Mouse (Mus musculus): Measurements from ENCODE around the gene Gm21976.

Gm21976 gene

GRCm38 (mm10) chr13:98279686-98280085 is at the start of gene Gm21976:
TSS of gene Gm21976 (plus strand) at chr13:98279887.
- DNase-seq (ENCODE audit: low read depth, low spot score), result no peak

GRCm38 (mm10) chr13:98230511-98230910 is 49.2 kb upstream of the Gm21976 start:
- no peak for DNase-seq (ENCODE audit: low read depth, low spot score)

GRCm38 (mm10) chr13:98235451-98235850 is 44.2 kb upstream of the Gm21976 start:
- no peak for DNase-seq (ENCODE audit: low read depth, low spot score)

GRCm38 (mm10) chr13:98239978-98240641 is 39.6 kb upstream of the Gm21976 start:
- peak; percentile 61 for DNase-seq (ENCODE audit: low read depth, low spot score)

GRCm38 (mm10) chr13:98241531-98242282 is 38.0 kb upstream of the Gm21976 start:
- no peak for DNase-seq (ENCODE audit: low read depth, low spot score)

GRCm38 (mm10) chr13:98244571-98245350 is 34.9 kb upstream of the Gm21976 start:
- DNase-seq (ENCODE audit: low read depth, low spot score), result no peak

GRCm38 (mm10) chr13:98245386-98245785 is 34.3 kb upstream of the Gm21976 start:
- no peak for DNase-seq (ENCODE audit: low read depth, low spot score)

- DNase-seq (ENCODE audit: low read depth, low spot score), result no peak
These were observed 30.1 kb upstream of the Gm21976 start for GRCm38 (mm10) chr13:98249594-98249993.

- no peak for DNase-seq (ENCODE audit: low read depth, low spot score)
These were observed 24.8 kb upstream of the Gm21976 start for GRCm38 (mm10) chr13:98254921-98255320.

GRCm38 (mm10) chr13:98262636-98263457 is 16.8 kb upstream of the Gm21976 start, which contains the start of the genes Utp15 and Ankra2:
TSS of gene Utp15 (minus strand) at chr13:98263041.
TSS of gene Ankra2 (plus strand) at chr13:98263074.
- DNase-seq (ENCODE audit: low read depth, low spot score), result peak; percentile 98

GRCm38 (mm10) chr13:98263458-98263987 is 16.2 kb upstream of the Gm21976 start:
- no peak for DNase-seq (ENCODE audit: low read depth, low spot score)

GRCm38 (mm10) chr13:98264111-98264510 is 15.6 kb upstream of the Gm21976 start:
- DNase-seq (ENCODE audit: low read depth, low spot score), result no peak

- DNase-seq (ENCODE audit: low read depth, low spot score), result no peak
These were observed 5.7 kb upstream of the Gm21976 start for GRCm38 (mm10) chr13:98274023-98274422.

- DNase-seq (ENCODE audit: low read depth, low spot score), result no peak
These were observed 4.0 kb upstream of the Gm21976 start for GRCm38 (mm10) chr13:98275646-98276045.

- DNase-seq (ENCODE audit: low read depth, low spot score), result no peak
These were observed 3.4 kb upstream of the Gm21976 start for GRCm38 (mm10) chr13:98276253-98276652.

GRCm38 (mm10) chr13:98277501-98277900 is 2.2 kb upstream of the Gm21976 start:
- DNase-seq (ENCODE audit: low read depth, low spot score), result no peak

GRCm38 (mm10) chr13:98280990-98281650 is 1.4 kb downstream of the Gm21976 start:
- DNase-seq (ENCODE audit: low read depth, low spot score), result no peak

GRCm38 (mm10) chr13:98290719-98291118 is 11.0 kb downstream of the Gm21976 start:
- no peak for DNase-seq (ENCODE audit: low read depth, low spot score)

- DNase-seq (ENCODE audit: low read depth, low spot score), result no peak
These were observed 12.0 kb downstream of the Gm21976 start for GRCm38 (mm10) chr13:98291712-98292111.

- no peak for DNase-seq (ENCODE audit: low read depth, low spot score)
These were observed 16.4 kb downstream of the Gm21976 start for GRCm38 (mm10) chr13:98296072-98296471.
